Mouse (Mus musculus): ENCODE measurements around the gene Abcg1. TPM values are rescaled to one million over a fixed set of nuclear protein-coding genes. Genes with fewer than 3 reads are reported as not detected.
A peak's percentile ranks its signal among the peaks of the same experiment; 100 is the strongest.

The Abcg1 gene
- polyA plus RNA-seq, 1 experiment from 2014 or later, result 19.3 TPM

GRCm38 (mm10) chr17:31026986-31027385 lies 30.5 kb upstream of the Abcg1 start:
- Histone ChIP-seq H3K4me3 (replicated peaks; ENCODE audit: low read length) (no peak overlapping the region), H3K36me3 (ENCODE audit: control insufficient read depth, insufficient read depth) (no peaks in the 10 kb centered on the region), H3K4me1 (replicated peaks; ENCODE audit: control insufficient read depth, insufficient read depth, low read length) (no peaks in the 10 kb centered on the region), H3K27ac (ENCODE audit: low read length) (no peak overlapping the region), H3K9me3 (ENCODE audit: control insufficient read depth, low read length) (peaks cover 3% of the 10 kb centered on the region; the same call in 1 of the 2 replicates), H3K9ac (replicated peaks; ENCODE audit: low read depth, low read length) (no peak overlapping the region), H3K4me2 (ENCODE audit: low read length) (no peak overlapping the region), H3K27me3 (replicated peaks; ENCODE audit: control insufficient read depth, insufficient read depth, low read length) (no peaks in the 10 kb centered on the region)
- no peak for ATAC-seq
- WGBS, result 86% methylated on average over 6 of the region's 6 CpGs

- Histone ChIP-seq H3K9ac (replicated peaks; ENCODE audit: low read depth, low read length) (no peak overlapping the region), H3K4me2 (ENCODE audit: low read length) (no peak overlapping the region), H3K9me3 (ENCODE audit: control insufficient read depth, low read length) (peaks cover 3% of the 10 kb centered on the region; the same call in 1 of the 2 replicates), H3K4me1 (replicated peaks; ENCODE audit: control insufficient read depth, insufficient read depth, low read length) (no peaks in the 10 kb centered on the region), H3K4me3 (replicated peaks; ENCODE audit: low read length) (no peak overlapping the region), H3K27ac (ENCODE audit: low read length) (no peak overlapping the region), H3K27me3 (replicated peaks; ENCODE audit: control insufficient read depth, insufficient read depth, low read length) (no peaks in the 10 kb centered on the region), H3K36me3 (ENCODE audit: control insufficient read depth, insufficient read depth) (no peaks in the 10 kb centered on the region)
- WGBS, result 75% methylated on average over 6 of the region's 6 CpGs
- no peak for ATAC-seq
These were observed 29.8 kb upstream of the Abcg1 start for GRCm38 (mm10) chr17:31027723-31028122.

- H3K27me3 ChIP-seq (replicated peaks; ENCODE audit: control insufficient read depth, insufficient read depth, low read length), result no peaks in the 10 kb centered on the region
- 85% methylated on average over 9 of the region's 9 CpGs for WGBS
- no peak overlapping the region for H3K4me3 ChIP-seq (replicated peaks; ENCODE audit: low read length)
- no peaks in the 10 kb centered on the region for H3K36me3 ChIP-seq (ENCODE audit: control insufficient read depth, insufficient read depth)
- no peak overlapping the region for H3K9ac ChIP-seq (replicated peaks; ENCODE audit: low read depth, low read length)
- H3K9me3 ChIP-seq (ENCODE audit: control insufficient read depth, low read length), result no peaks in the 10 kb centered on the region
- no peak for ATAC-seq
- H3K4me1 ChIP-seq (replicated peaks; ENCODE audit: control insufficient read depth, insufficient read depth, low read length), result peaks cover 7% of the 10 kb centered on the region
- no peak overlapping the region for H3K27ac ChIP-seq (ENCODE audit: low read length)
- no peak overlapping the region for H3K4me2 ChIP-seq (ENCODE audit: low read length)
These were observed 28.6 kb upstream of the Abcg1 start for GRCm38 (mm10) chr17:31028821-31029370.

- Histone ChIP-seq H3K27ac (ENCODE audit: low read length) (no peak overlapping the region), H3K9ac (replicated peaks; ENCODE audit: low read depth, low read length) (no peak overlapping the region), H3K9me3 (ENCODE audit: control insufficient read depth, low read length) (no peaks in the 10 kb centered on the region), H3K4me3 (replicated peaks; ENCODE audit: low read length) (no peak overlapping the region), H3K4me1 (replicated peaks; ENCODE audit: control insufficient read depth, insufficient read depth, low read length) (peaks cover 10% of the 10 kb centered on the region), H3K36me3 (ENCODE audit: control insufficient read depth, insufficient read depth) (no peaks in the 10 kb centered on the region), H3K4me2 (ENCODE audit: low read length) (no peak overlapping the region), H3K27me3 (replicated peaks; ENCODE audit: control insufficient read depth, insufficient read depth, low read length) (no peaks in the 10 kb centered on the region)
- WGBS, result 88% methylated on average over 4 of the region's 4 CpGs
- ATAC-seq, result no peak
These were observed 28.1 kb upstream of the Abcg1 start for GRCm38 (mm10) chr17:31029407-31029806.

GRCm38 (mm10) chr17:31032341-31032740 lies 25.1 kb upstream of the Abcg1 start:
- Histone ChIP-seq H3K27ac (ENCODE audit: low read length) (no peak overlapping the region), H3K9me3 (ENCODE audit: control insufficient read depth, low read length) (no peaks in the 10 kb centered on the region), H3K36me3 (ENCODE audit: control insufficient read depth, insufficient read depth) (no peaks in the 10 kb centered on the region), H3K4me3 (replicated peaks; ENCODE audit: low read length) (no peak overlapping the region), H3K27me3 (replicated peaks; ENCODE audit: control insufficient read depth, insufficient read depth, low read length) (no peaks in the 10 kb centered on the region), H3K4me2 (ENCODE audit: low read length) (no peak overlapping the region), H3K4me1 (replicated peaks; ENCODE audit: control insufficient read depth, insufficient read depth, low read length) (peaks cover 12% of the 10 kb centered on the region), H3K9ac (replicated peaks; ENCODE audit: low read depth, low read length) (no peak overlapping the region)
- 69% methylated on average over 4 of the region's 4 CpGs for WGBS
- no peak for ATAC-seq

- no peak overlapping the region for H3K27ac ChIP-seq (ENCODE audit: low read length)
- ATAC-seq, result no peak
These were observed 24.2 kb upstream of the Abcg1 start for GRCm38 (mm10) chr17:31033251-31033650.

GRCm38 (mm10) chr17:31034165-31034564 lies 23.3 kb upstream of the Abcg1 start:
- H3K36me3 ChIP-seq (ENCODE audit: control insufficient read depth, insufficient read depth), result no peaks in the 10 kb centered on the region
- peaks cover 12% of the 10 kb centered on the region for H3K4me1 ChIP-seq (replicated peaks; ENCODE audit: control insufficient read depth, insufficient read depth, low read length)
- WGBS, result 35% methylated on average over 5 of the region's 5 CpGs
- H3K4me3 ChIP-seq (replicated peaks; ENCODE audit: low read length), result no peak overlapping the region
- no peaks in the 10 kb centered on the region for H3K9me3 ChIP-seq (ENCODE audit: control insufficient read depth, low read length)
- H3K4me2 ChIP-seq (ENCODE audit: low read length), result no peak overlapping the region
- H3K27ac ChIP-seq (ENCODE audit: low read length), result no peak overlapping the region
- H3K9ac ChIP-seq (replicated peaks; ENCODE audit: low read depth, low read length), result no peak overlapping the region
- peak; percentile 59 for ATAC-seq
- no peaks in the 10 kb centered on the region for H3K27me3 ChIP-seq (replicated peaks; ENCODE audit: control insufficient read depth, insufficient read depth, low read length)

More at GRCm38 (mm10) chr17:31033251-31033650, 24.2 kb upstream of the Abcg1 start:
- Histone ChIP-seq H3K4me3 (replicated peaks; ENCODE audit: low read length) (no peak overlapping the region), H3K9ac (replicated peaks; ENCODE audit: low read depth, low read length) (no peak overlapping the region), H3K27me3 (replicated peaks; ENCODE audit: control insufficient read depth, insufficient read depth, low read length) (no peaks in the 10 kb centered on the region), H3K4me1 (replicated peaks; ENCODE audit: control insufficient read depth, insufficient read depth, low read length) (peaks cover 12% of the 10 kb centered on the region), H3K4me2 (ENCODE audit: low read length) (no peak overlapping the region), H3K36me3 (ENCODE audit: control insufficient read depth, insufficient read depth) (no peaks in the 10 kb centered on the region), H3K9me3 (ENCODE audit: control insufficient read depth, low read length) (no peaks in the 10 kb centered on the region)
- WGBS, result 73% methylated on average over 2 of the region's 2 CpGs

GRCm38 (mm10) chr17:31034674-31035356 lies 22.7 kb upstream of the Abcg1 start:
- H3K9ac ChIP-seq (replicated peaks; ENCODE audit: low read depth, low read length), result no peak overlapping the region
- no peaks in the 10 kb centered on the region for H3K36me3 ChIP-seq (ENCODE audit: control insufficient read depth, insufficient read depth)
- H3K9me3 ChIP-seq (ENCODE audit: control insufficient read depth, low read length), result no peaks in the 10 kb centered on the region
- 93% methylated on average over 9 of the region's 9 CpGs for WGBS
- no peak overlapping the region for H3K4me3 ChIP-seq (replicated peaks; ENCODE audit: low read length)
- H3K4me2 ChIP-seq (ENCODE audit: low read length), result no peak overlapping the region
- no peaks in the 10 kb centered on the region for H3K27me3 ChIP-seq (replicated peaks; ENCODE audit: control insufficient read depth, insufficient read depth, low read length)
- H3K4me1 ChIP-seq (replicated peaks; ENCODE audit: control insufficient read depth, insufficient read depth, low read length), result peaks cover 12% of the 10 kb centered on the region
- no peak overlapping the region for H3K27ac ChIP-seq (ENCODE audit: low read length)
- ATAC-seq, result no peak

- Histone ChIP-seq H3K36me3 (ENCODE audit: control insufficient read depth, insufficient read depth) (no peaks in the 10 kb centered on the region), H3K27me3 (replicated peaks; ENCODE audit: control insufficient read depth, insufficient read depth, low read length) (no peaks in the 10 kb centered on the region), H3K4me2 (ENCODE audit: low read length) (0 out of 2 replicates have a peak overlapping the region, but pooled peaks have one; percentile 1), H3K27ac (ENCODE audit: low read length) (no peak overlapping the region), H3K9ac (replicated peaks; ENCODE audit: low read depth, low read length) (no peak overlapping the region), H3K4me1 (replicated peaks; ENCODE audit: control insufficient read depth, insufficient read depth, low read length) (peaks cover 12% of the 10 kb centered on the region), H3K4me3 (replicated peaks; ENCODE audit: low read length) (no peak overlapping the region), H3K9me3 (ENCODE audit: control insufficient read depth, low read length) (no peaks in the 10 kb centered on the region)
- WGBS, result 59% methylated on average over 22 of the region's 22 CpGs
- peak; percentile 40; the same call in 1 of the 2 replicates for ATAC-seq
These were observed 21.2 kb upstream of the Abcg1 start for GRCm38 (mm10) chr17:31036168-31036876.

All from forebrain, embryonic 16.5 days (tissue).